In the genomic region with DNA sequence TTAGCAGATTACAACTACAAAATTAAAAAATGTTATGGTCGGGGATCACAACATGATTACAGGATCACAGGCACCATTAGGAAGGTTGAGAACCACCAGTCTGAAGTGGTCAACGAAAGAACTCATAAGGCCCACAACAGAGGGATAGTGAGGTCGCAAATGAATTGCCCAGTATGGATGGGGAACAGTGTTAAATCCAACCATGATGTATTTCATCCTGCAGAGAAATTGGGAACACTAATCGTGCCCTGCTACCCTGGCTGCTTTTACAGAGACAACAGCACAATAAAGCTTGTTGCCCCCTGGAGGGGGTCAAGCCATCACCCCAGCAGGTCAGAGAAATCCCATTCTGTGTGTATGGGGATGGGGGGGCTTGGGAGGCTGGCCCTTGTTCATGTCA, we compare ENCODE assay signal across 10 mouse cellular contexts. TPM values are rescaled to one million over a fixed set of nuclear protein-coding genes. Genes with fewer than 3 reads are reported as not detected.
DNase-seq lines count a peak whose midpoint lies in the region; ATAC-seq lines count a peak whose summit lies in the region.
"Had no signal": no experiment of that assay in that cellular context is flagged by ENCODE, and none has a peak within 500 bp of the region (broad histone marks: within the 10 kb centered on the region; RNA-seq: fewer than 3 reads in every experiment).

No protein-coding gene starts in this region.

- peak overlapping the region; percentile 98 for H3K4me2 ChIP-seq in forebrain, embryonic 13.5 days
- H3K4me2 ChIP-seq in limb, embryonic 15.5 days = peak overlapping the region; percentile 70
- peak overlapping the region; percentile 93 for H3K4me2 ChIP-seq in stomach, embryonic 16.5 days (ENCODE audit: low read depth, low read length)

- H3K4me3 ChIP-seq in megakaryocyte, embryonic 14.5 days (replicated peaks) = peak overlapping the region; percentile 99
- H3K4me3 ChIP-seq in forebrain, embryonic 13.5 days = peak overlapping the region; percentile 97
- H3K4me3 ChIP-seq in limb, embryonic 15.5 days = peak overlapping the region; percentile 98
- peak overlapping the region; percentile 83 for H3K4me3 ChIP-seq in stomach, embryonic 16.5 days (replicated peaks; ENCODE audit: low read length)

- H3K36me3 ChIP-seq in megakaryocyte, embryonic 14.5 days (replicated peaks; ENCODE audit: low read length) = peaks cover 71% of the 10 kb centered on the region
- H3K36me3 ChIP-seq in forebrain, embryonic 13.5 days (ENCODE audit: poor library complexity, severe bottlenecking) = peaks cover 69% of the 10 kb centered on the region
- peaks cover 64% of the 10 kb centered on the region for H3K36me3 ChIP-seq in limb, embryonic 15.5 days
- peaks cover 22% of the 10 kb centered on the region for H3K36me3 ChIP-seq in stomach, embryonic 16.5 days (ENCODE audit: control insufficient read depth, insufficient read depth, low read length)

- no peaks in the 10 kb centered on the region for H3K9me3 ChIP-seq in megakaryocyte, embryonic 14.5 days
- H3K9me3 ChIP-seq in forebrain, embryonic 13.5 days (replicated peaks) = no peaks in the 10 kb centered on the region
- no peaks in the 10 kb centered on the region for H3K9me3 ChIP-seq in limb, embryonic 15.5 days
- H3K9me3 ChIP-seq in stomach, embryonic 16.5 days (replicated peaks; ENCODE audit: control insufficient read depth, low read length) = no peaks in the 10 kb centered on the region

- 55% methylated on average over 4 of the region's 4 CpGs for WGBS in forebrain, embryonic 13.5 days
- WGBS in limb, embryonic 15.5 days = 54% methylated on average over 4 of the region's 4 CpGs
- WGBS in stomach, embryonic 16.5 days = 64% methylated on average over 4 of the region's 4 CpGs

- peaks cover 66% of the 10 kb centered on the region for H3K4me1 ChIP-seq in megakaryocyte, embryonic 14.5 days
- H3K4me1 ChIP-seq in forebrain, embryonic 13.5 days = peaks cover 48% of the 10 kb centered on the region
- H3K4me1 ChIP-seq in limb, embryonic 15.5 days = peaks cover 38% of the 10 kb centered on the region
- H3K4me1 ChIP-seq in stomach, embryonic 16.5 days (ENCODE audit: control insufficient read depth, insufficient read depth, low read length) = peaks cover 30% of the 10 kb centered on the region

- H3K27ac ChIP-seq in forebrain, embryonic 13.5 days = 0 out of 2 replicates have a peak overlapping the region, but pooled peaks have one; percentile 6
- peak overlapping the region; percentile 96 for H3K27ac ChIP-seq in limb, embryonic 15.5 days
- no peak overlapping the region for H3K27ac ChIP-seq in stomach, embryonic 16.5 days (ENCODE audit: low read length)

- no peak for ATAC-seq in megakaryocyte, adult 5-6 weeks (ENCODE audit: poor library complexity, severe bottlenecking)
- no peak for ATAC-seq in forebrain, embryonic 13.5 days
- ATAC-seq in limb, embryonic 15.5 days (ENCODE audit: insufficient number of reproducible peaks, low FRiP score, low TSS enrichment, low read depth) = no peak
- ATAC-seq in stomach, embryonic 16.5 days (ENCODE audit: insufficient read depth, low FRiP score) = no peak

- peak overlapping the region; percentile 91 for H3K9ac ChIP-seq in forebrain, embryonic 13.5 days
- H3K9ac ChIP-seq in limb, embryonic 15.5 days = peak overlapping the region; percentile 88; the same call in 1 of the 2 replicates
- H3K9ac ChIP-seq in stomach, embryonic 16.5 days (ENCODE audit: low read length) = peak overlapping the region; percentile 88

- no peak for DNase-seq in embryo, embryonic 11 days
- DNase-seq in cerebellum, postnatal 10 days = no peak
- DNase-seq in thymus, postnatal 10 days (ENCODE audit: low spot score in 2 of 2) = no peak
- DNase-seq: gastrocnemius, postnatal 25 days; lung, adult 18-20 months had no signal

- H3K27me3 ChIP-seq in megakaryocyte, embryonic 14.5 days (replicated peaks) = no peaks in the 10 kb centered on the region
- H3K27me3 ChIP-seq in forebrain, embryonic 13.5 days = no peaks in the 10 kb centered on the region
- H3K27me3 ChIP-seq in limb, embryonic 15.5 days = no peaks in the 10 kb centered on the region
- H3K27me3 ChIP-seq in stomach, embryonic 16.5 days (ENCODE audit: control insufficient read depth, insufficient read depth, low read length) = no peaks in the 10 kb centered on the region

RNA-seq across cellular contexts. Expression of a gene that starts 1.7 kb away (rescaled TPM):
- polyA plus RNA-seq in megakaryocyte, embryonic 14.5 days (2012; ENCODE audit: insufficient read depth, low replicate concordance) = 283 and 648 TPM in 2 replicates
- total RNA-seq in megakaryocyte, adult 5-6 weeks (2015) = 222 and 262 TPM in 2 replicates
- total RNA-seq in megakaryocyte, adult 5-6 weeks (2017) = 251 and 278 TPM in 2 replicates
- 726 and 766 TPM in 2 replicates for polyA plus RNA-seq in forebrain, embryonic 13.5 days (2015; fragmentation: Nextera tagmentation; extraction: Ambion mirVana)
- 431 and 446 TPM in 2 replicates for polyA plus RNA-seq in limb, embryonic 15.5 days (2015; fragmentation: Nextera tagmentation; extraction: Ambion mirVana)
- 370 and 425 TPM in 2 replicates for polyA plus RNA-seq in stomach, embryonic 16.5 days (2015; fragmentation: Nextera tagmentation; extraction: Ambion mirVana)

RNA-seq across cellular contexts. Expression of a gene that starts 1.8 kb away (rescaled TPM):
- 3.9 and 21.7 TPM in 2 replicates for polyA plus RNA-seq in megakaryocyte, embryonic 14.5 days (2012; ENCODE audit: insufficient read depth, low replicate concordance)
- 62.8 and 73.1 TPM in 2 replicates for total RNA-seq in megakaryocyte, adult 5-6 weeks (2015)
- total RNA-seq in megakaryocyte, adult 5-6 weeks (2017) = 48.8 and 69.0 TPM in 2 replicates
- polyA plus RNA-seq in forebrain, embryonic 13.5 days (2015; fragmentation: Nextera tagmentation; extraction: Ambion mirVana) = 116 and 126 TPM in 2 replicates
- polyA plus RNA-seq in limb, embryonic 15.5 days (2015; fragmentation: Nextera tagmentation; extraction: Ambion mirVana) = 103 and 110 TPM in 2 replicates
- 98.8 and 99.1 TPM in 2 replicates for polyA plus RNA-seq in stomach, embryonic 16.5 days (2015; fragmentation: Nextera tagmentation; extraction: Ambion mirVana)

RNA-seq across cellular contexts. Expression of a gene that starts 7.9 kb away (rescaled TPM):
- polyA plus RNA-seq in megakaryocyte, embryonic 14.5 days (2012; ENCODE audit: insufficient read depth, low replicate concordance) = 1.3 TPM in 1 of 2 replicates, not detected in the other
- total RNA-seq in megakaryocyte, adult 5-6 weeks (2015) = not detected in 2 replicates
- total RNA-seq in megakaryocyte, adult 5-6 weeks (2017) = not detected in 2 replicates
- 2.5 and 7.6 TPM in 2 replicates for polyA plus RNA-seq in forebrain, embryonic 13.5 days (2015; fragmentation: Nextera tagmentation; extraction: Ambion mirVana)
- polyA plus RNA-seq in limb, embryonic 15.5 days (2015; fragmentation: Nextera tagmentation; extraction: Ambion mirVana) = 0.87 TPM in 1 of 2 replicates, not detected in the other
- polyA plus RNA-seq in stomach, embryonic 16.5 days (2015; fragmentation: Nextera tagmentation; extraction: Ambion mirVana) = not detected in 2 replicates
- total RNA-seq: gastrocnemius, postnatal 25 days had no signal

RNA-seq across cellular contexts. Expression of a gene that starts 15.3 kb away (rescaled TPM):
- polyA plus RNA-seq in megakaryocyte, embryonic 14.5 days (2012; ENCODE audit: insufficient read depth, low replicate concordance) = 18.6 and 41.2 TPM in 2 replicates
- total RNA-seq in megakaryocyte, adult 5-6 weeks (2015) = 5.1 and 5.8 TPM in 2 replicates
- total RNA-seq in megakaryocyte, adult 5-6 weeks (2017) = 2.2 and 4.0 TPM in 2 replicates
- 7.7 and 8.4 TPM in 2 replicates for polyA plus RNA-seq in forebrain, embryonic 13.5 days (2015; fragmentation: Nextera tagmentation; extraction: Ambion mirVana)
- polyA plus RNA-seq in limb, embryonic 15.5 days (2015; fragmentation: Nextera tagmentation; extraction: Ambion mirVana) = 20.0 and 23.8 TPM in 2 replicates
- 5.0 and 6.9 TPM in 2 replicates for polyA plus RNA-seq in stomach, embryonic 16.5 days (2015; fragmentation: Nextera tagmentation; extraction: Ambion mirVana)

RNA-seq across cellular contexts. Expression of a gene that starts 32.6 kb away (rescaled TPM):
- not detected in 2 replicates for polyA plus RNA-seq in megakaryocyte, embryonic 14.5 days (2012; ENCODE audit: insufficient read depth, low replicate concordance)
- total RNA-seq in megakaryocyte, adult 5-6 weeks (2015) = not detected in 2 replicates
- total RNA-seq in megakaryocyte, adult 5-6 weeks (2017) = not detected in 2 replicates
- 0.13 TPM in 1 of 2 replicates, not detected in the other for polyA plus RNA-seq in forebrain, embryonic 13.5 days (2015; fragmentation: Nextera tagmentation; extraction: Ambion mirVana)
- polyA plus RNA-seq in limb, embryonic 15.5 days (2015; fragmentation: Nextera tagmentation; extraction: Ambion mirVana) = not detected in 2 replicates
- polyA plus RNA-seq in stomach, embryonic 16.5 days (2015; fragmentation: Nextera tagmentation; extraction: Ambion mirVana) = not detected in 2 replicates
- total RNA-seq: gastrocnemius, postnatal 25 days had no signal
